Comparison of ENCODE assay signal across 21 mouse cellular contexts in genomic region chr2:15064380-15065269, GRCm38 (mm10). TPM values are rescaled to one million over a fixed set of nuclear protein-coding genes. Genes with fewer than 3 reads are reported as not detected.
DNase-seq lines count a peak whose midpoint lies in the region; ATAC-seq and TF ChIP-seq lines count a peak whose summit lies in the region.
"Had no signal": no experiment of that assay in that cellular context is flagged by ENCODE, and none has a peak within 500 bp of the region (broad histone marks: within the 10 kb centered on the region; RNA-seq: fewer than 3 reads in every experiment).

No protein-coding gene starts in this region.

- no peaks in the 10 kb centered on the region; the same call in 1 of the 2 replicates for H3K4me1 ChIP-seq in forebrain, embryonic 11.5 days (replicated peaks; ENCODE audit: control insufficient read depth, insufficient read depth, low read length)
- peaks cover 10% of the 10 kb centered on the region; the same call in 1 of the 2 replicates for H3K4me1 ChIP-seq in forebrain, embryonic 10.5 days
- peaks cover 11% of the 10 kb centered on the region for H3K4me1 ChIP-seq in kidney, adult 2 months (ENCODE audit: control insufficient read depth, insufficient read depth, low read length)
- H3K4me1 ChIP-seq in lung, embryonic 14.5 days (ENCODE audit: insufficient read depth): peaks cover 3% of the 10 kb centered on the region; the same call in 1 of the 2 replicates

- WGBS in forebrain, embryonic 11.5 days: 64% methylated on average over 7 of the region's 7 CpGs
- 81% methylated on average over 7 of the region's 7 CpGs for WGBS in forebrain, embryonic 10.5 days
- WGBS in kidney, adult 2 months: 70% methylated on average over 7 of the region's 7 CpGs
- 58% methylated on average over 7 of the region's 7 CpGs for WGBS in lung, embryonic 14.5 days

- no peaks in the 10 kb centered on the region for H3K9me3 ChIP-seq in forebrain, embryonic 11.5 days (ENCODE audit: control insufficient read depth, low read length)
- H3K9me3 ChIP-seq in forebrain, embryonic 10.5 days: no peaks in the 10 kb centered on the region
- H3K9me3 ChIP-seq in lung, embryonic 14.5 days (ENCODE audit: low read depth, low read length): no peaks in the 10 kb centered on the region
- H3K9me3 ChIP-seq: embryonic facial prominence, embryonic 13.5 days; heart, embryonic 15.5 days; hindbrain, embryonic 10.5 days; limb, embryonic 10.5 days; liver, embryonic 13.5 days; midbrain, embryonic 12.5 days; neural tube, embryonic 13.5 days had no signal

- H3K27me3 ChIP-seq in forebrain, embryonic 11.5 days (ENCODE audit: control insufficient read depth, insufficient read depth, low read length): no peaks in the 10 kb centered on the region
- H3K27me3 ChIP-seq in forebrain, embryonic 10.5 days (ENCODE audit: poor library complexity, severe bottlenecking): no peaks in the 10 kb centered on the region
- no peaks in the 10 kb centered on the region for H3K27me3 ChIP-seq in kidney, adult 2 months (replicated peaks; ENCODE audit: control insufficient read depth, insufficient read depth, low read length)
- H3K27me3 ChIP-seq in lung, embryonic 14.5 days (ENCODE audit: insufficient read depth, low read length): no peaks in the 10 kb centered on the region
- H3K27me3 ChIP-seq: embryonic facial prominence, embryonic 13.5 days; heart, embryonic 15.5 days; liver, embryonic 13.5 days; midbrain, embryonic 12.5 days; neural tube, embryonic 13.5 days had no signal

- ATAC-seq in forebrain, embryonic 11.5 days (replicated peaks; ENCODE audit: low FRiP score): peak; percentile 75
- ATAC-seq in lung, embryonic 14.5 days (ENCODE audit: insufficient read depth): no peak
- ATAC-seq in monocyte, adult 5-6 weeks (replicated peaks; ENCODE audit: insufficient number of reproducible peaks, low FRiP score, low TSS enrichment, poor library complexity, severe bottlenecking): no peak
- ATAC-seq: activated CD4-positive, CD25-positive, alpha-beta regulatory T cell, adult 4 months; CD4-positive, CD25-positive, alpha-beta regulatory T cell, adult 4 months had no signal

- H3K36me3 ChIP-seq in forebrain, embryonic 11.5 days (ENCODE audit: control insufficient read depth, insufficient read depth, low read length): no peaks in the 10 kb centered on the region
- H3K36me3 ChIP-seq in forebrain, embryonic 10.5 days (replicated peaks): peaks cover 63% of the 10 kb centered on the region
- H3K36me3 ChIP-seq in kidney, adult 2 months (ENCODE audit: control insufficient read depth, insufficient read depth, low read length): no peaks in the 10 kb centered on the region; the same call in 1 of the 2 replicates
- H3K36me3 ChIP-seq in lung, embryonic 14.5 days (ENCODE audit: insufficient read depth): peaks cover 13% of the 10 kb centered on the region; the same call in 1 of the 2 replicates

- no peak for DNase-seq in forebrain, embryonic 11.5 days (ENCODE audit: low spot score)
- DNase-seq in forebrain, embryonic 10.5 days (ENCODE audit: extremely low spot score, low spot score): no peak
- DNase-seq in kidney, adult 2 months: peak; percentile 73
- DNase-seq in kidney, postnatal 4 days: no peak
- peak; percentile 32 for DNase-seq in lung, embryonic 14.5 days
- no peak for DNase-seq in lung, postnatal 14 days
- peak; percentile 27 to 67 for DNase-seq in kidney, postnatal 36 days
- DNase-seq: adrenal gland, postnatal 10 days; gastrocnemius, postnatal 14 days; liver, embryonic 13.5 days; thymus, postnatal 36 days had no signal

- no peak for TF ChIP-seq CTCF in kidney, adult 2 months (conservative IDR thresholded peaks at IDR 0.05; ENCODE audit: insufficient read depth, insufficient read length, low read depth, low read length)
- no peak for TF ChIP-seq CTCF in lung, embryonic 14.5 days (IDR thresholded peaks at IDR 0.05; ENCODE audit: low read depth)

- no peak overlapping the region for H3K4me2 ChIP-seq in forebrain, embryonic 11.5 days (ENCODE audit: low read depth, low read length, severe bottlenecking)
- H3K4me2 ChIP-seq in lung, embryonic 14.5 days: no peak overlapping the region
- H3K4me2 ChIP-seq: embryonic facial prominence, embryonic 13.5 days; heart, embryonic 15.5 days; liver, embryonic 13.5 days; midbrain, embryonic 12.5 days; neural tube, embryonic 13.5 days had no signal

- no peak for TF ChIP-seq POLR2A in kidney, adult 2 months (IDR thresholded peaks at IDR 0.05; ENCODE audit: low read depth, low read length)

- no peak overlapping the region for H3K9ac ChIP-seq in forebrain, embryonic 11.5 days (ENCODE audit: low read length)
- no peak overlapping the region for H3K9ac ChIP-seq in lung, embryonic 14.5 days
- H3K9ac ChIP-seq: embryonic facial prominence, embryonic 13.5 days; heart, embryonic 15.5 days; liver, embryonic 13.5 days; midbrain, embryonic 12.5 days; neural tube, embryonic 13.5 days had no signal

- no peak overlapping the region for H3K27ac ChIP-seq in forebrain, embryonic 11.5 days (ENCODE audit: low read depth, low read length)
- no peak overlapping the region for H3K27ac ChIP-seq in forebrain, embryonic 10.5 days
- H3K27ac ChIP-seq in kidney, adult 2 months (ENCODE audit: insufficient read depth, low read depth, low read length): peak overlapping the region; percentile 50
- no peak overlapping the region; the same call in 1 of the 2 replicates for H3K27ac ChIP-seq in lung, embryonic 14.5 days (ENCODE audit: low read depth)
- H3K27ac ChIP-seq: embryonic facial prominence, embryonic 13.5 days; heart, embryonic 15.5 days; hindbrain, embryonic 10.5 days; kidney, postnatal 0 days; limb, embryonic 10.5 days; liver, embryonic 13.5 days; midbrain, embryonic 12.5 days; neural tube, embryonic 13.5 days had no signal

- H3K4me3 ChIP-seq in forebrain, embryonic 11.5 days (ENCODE audit: low read depth, low read length): no peak overlapping the region
- H3K4me3 ChIP-seq in forebrain, embryonic 10.5 days: no peak overlapping the region
- no peak overlapping the region for H3K4me3 ChIP-seq in kidney, adult 2 months (ENCODE audit: insufficient read depth, low read depth, low read length)
- H3K4me3 ChIP-seq in lung, embryonic 14.5 days (ENCODE audit: low read depth, low read length): no peak overlapping the region
- H3K4me3 ChIP-seq: embryonic facial prominence, embryonic 13.5 days; heart, embryonic 15.5 days; hindbrain, embryonic 10.5 days; limb, embryonic 10.5 days; liver, embryonic 13.5 days; midbrain, embryonic 12.5 days; neural tube, embryonic 13.5 days had no signal

RNA-seq across cellular contexts. Expression of gene Nsun6, which starts 9.8 kb away (rescaled TPM):
- polyA plus RNA-seq in forebrain, embryonic 11.5 days (2014; fragmentation: Nextera tagmentation; extraction: Ambion mirVana): 11.3 and 12.4 TPM in 2 replicates
- polyA plus RNA-seq in forebrain, embryonic 10.5 days (2016; fragmentation: Nextera tagmentation; extraction: Ambion mirVana): 12.1 and 12.7 TPM in 2 replicates
- polyA plus RNA-seq in kidney, adult 2 months (2012; rRNA removed): 1.4 and 3.8 TPM in 2 replicates
- polyA plus RNA-seq in lung, embryonic 14.5 days (2014; fragmentation: Nextera tagmentation; extraction: Ambion mirVana): 10.5 and 14.6 TPM in 2 replicates
- total RNA-seq in monocyte, adult 5-6 weeks (2017): 16.4 to 34.6 TPM (median 18.0 TPM) in 3 replicates

RNA-seq across cellular contexts. Expression of gene Arl5b, which starts 15.4 kb away (rescaled TPM):
- polyA plus RNA-seq in forebrain, embryonic 11.5 days (2014; fragmentation: Nextera tagmentation; extraction: Ambion mirVana): 46.2 and 53.7 TPM in 2 replicates
- 48.0 and 51.9 TPM in 2 replicates for polyA plus RNA-seq in forebrain, embryonic 10.5 days (2016; fragmentation: Nextera tagmentation; extraction: Ambion mirVana)
- 4.3 and 5.8 TPM in 2 replicates for polyA plus RNA-seq in kidney, adult 2 months (2012; rRNA removed)
- 34.9 and 35.0 TPM in 2 replicates for polyA plus RNA-seq in lung, embryonic 14.5 days (2014; fragmentation: Nextera tagmentation; extraction: Ambion mirVana)
- total RNA-seq in monocyte, adult 5-6 weeks (2017): 24.6 to 39.3 TPM (median 29.8 TPM) in 3 replicates

Comparison
In these comparisons a context has a peak if more than half of its experiments do, and no peak if none do; other contexts are left out.
1. DNase-seq: peak in kidney, adult 2 months (single experiment), lung, embryonic 14.5 days (single experiment) and kidney, postnatal 36 days (2 of 2); none in forebrain, embryonic 11.5 days (single experiment), forebrain, embryonic 10.5 days (single experiment), kidney, postnatal 4 days (0 of 2) and lung, postnatal 14 days (single experiment).